Mouse (Mus musculus) CH12.LX (cell line): ENCODE results near the gene Gdap1l1. TPM values are rescaled to one million over a fixed set of nuclear protein-coding genes. Genes with fewer than 3 reads are reported as not detected.

Experiments used
- DNase-seq: peaks from one replicate; pipeline ENCODE4 v3.0.0-alpha.2; 2013; ENCODE audit errors: extremely low read depth
- H3K27ac ChIP-seq: 2 replicates; pipeline ENCODE4 v1.5.1; 2012; ENCODE audit warnings: low read depth, mild to moderate bottlenecking, control low read depth, moderate library complexity; ENCODE audit not compliant: insufficient read depth
- H3K27me3 ChIP-seq: replicated peaks from 2 replicates; pipeline ENCODE3; 2012; ENCODE audit warnings: inconsistent platforms
- H3K36me3 ChIP-seq, 2 experiments: replicated peaks in 1 of 2; 2 replicates each; pipeline versions ENCODE3 to v1.6.1; 2012; ENCODE audit warnings: inconsistent platforms in 1 of 2, low read length in 1 of 2, mild to moderate bottlenecking in 1 of 2, mixed read lengths in 1 of 2, moderate library complexity in 1 of 2; ENCODE audit not compliant: control insufficient read depth in 1 of 2, insufficient read depth in 1 of 2
- H3K4me1 ChIP-seq, 2 experiments: 2 replicates each; pipeline ENCODE4 v1.6.1; 2012; ENCODE audit warnings: inconsistent platforms in 1 of 2, moderate library complexity in 1 of 2; ENCODE audit not compliant: insufficient read depth in 2 of 2, control insufficient read depth in 1 of 2
- H3K4me2 ChIP-seq: 2 replicates; pipeline ENCODE4 v1.6.1; 2012; ENCODE audit warnings: low read depth, mild to moderate bottlenecking, control low read depth; ENCODE audit not compliant: poor library complexity, insufficient read depth, severe bottlenecking
- H3K4me3 ChIP-seq, 3 experiments: fragments of 150-350 bp in 1 of 3; sonication (generic) in 1 of 3; replicated peaks in 1 of 3; 2 replicates each; pipeline versions ENCODE3 to v1.5.1; 2011 to 2012; ENCODE audit warnings: low read depth in 2 of 3, low read length in 2 of 3, mild to moderate bottlenecking in 2 of 3, moderate library complexity in 2 of 3, control low read depth in 1 of 3, improper control_type of control experiment in 1 of 3, inconsistent platforms in 1 of 3, mixed read lengths in 1 of 3; ENCODE audit not compliant: poor library complexity in 1 of 3
- H3K79me2 ChIP-seq: replicated peaks from 2 replicates; pipeline ENCODE4 v1.6.1; 2012; ENCODE audit warnings: mild to moderate bottlenecking, moderate library complexity; ENCODE audit not compliant: control insufficient read depth, poor library complexity, insufficient read depth, severe bottlenecking; ENCODE audit errors: extremely low read depth
- H3K9ac ChIP-seq: 2 replicates; pipeline ENCODE4 v1.6.1; 2012; ENCODE audit warnings: low read depth, mild to moderate bottlenecking, control low read depth, moderate library complexity; ENCODE audit not compliant: insufficient read depth
- H3K9me3 ChIP-seq: replicated peaks from 2 replicates; pipeline ENCODE3; 2012; ENCODE audit warnings: low read length, inconsistent platforms, mixed read lengths
- BHLHE40 ChIP-seq: IDR thresholded peaks from 2 replicates; pipeline ENCODE4 v1.6.1; 2011; ENCODE audit warnings: mild to moderate bottlenecking, low read depth, low read length, improper control_type of control experiment
- E2F4 ChIP-seq: IDR thresholded peaks from 2 replicates; pipeline ENCODE4 v1.6.1; 2011; ENCODE audit warnings: low read depth, low read length, improper control_type of control experiment; ENCODE audit not compliant: insufficient replicate concordance
- ELF1 ChIP-seq: IDR thresholded peaks from 2 replicates; pipeline ENCODE4 v1.6.1; 2014; ENCODE audit warnings: low read depth, mild to moderate bottlenecking, inconsistent platforms, low read length, improper control_type of control experiment
- EP300 ChIP-seq: IDR thresholded peaks from 2 replicates; pipeline ENCODE4 v1.6.1; 2011; ENCODE audit warnings: low read length, improper control_type of control experiment
- HCFC1 ChIP-seq: IDR thresholded peaks from 2 replicates; pipeline ENCODE4 v1.6.1; 2012; ENCODE audit warnings: low read depth, mild to moderate bottlenecking, inconsistent platforms, low read length, improper control_type of control experiment
- JUN ChIP-seq: IDR thresholded peaks from 2 replicates; pipeline ENCODE4 v1.6.1; 2011; ENCODE audit warnings: low read depth, mild to moderate bottlenecking, low read length, improper control_type of control experiment, moderate library complexity; ENCODE audit not compliant: insufficient read depth
- KAT2A ChIP-seq: IDR thresholded peaks from 2 replicates; pipeline ENCODE4 v1.6.1; 2012; ENCODE audit warnings: low read length, improper control_type of control experiment, inconsistent platforms; ENCODE audit not compliant: insufficient replicate concordance
- MAFK ChIP-seq: IDR thresholded peaks from 2 replicates; pipeline ENCODE4 v1.6.1; 2011; ENCODE audit warnings: low read length, improper control_type of control experiment; ENCODE audit not compliant: insufficient replicate concordance
- MAX ChIP-seq: IDR thresholded peaks from 2 replicates; pipeline ENCODE4 v1.6.1; 2011; ENCODE audit warnings: low read length, improper control_type of control experiment
- MAZ ChIP-seq: IDR thresholded peaks from 2 replicates; pipeline ENCODE4 v1.6.1; 2012; ENCODE audit warnings: low read depth, mild to moderate bottlenecking, inconsistent platforms, low read length, improper control_type of control experiment, moderate library complexity
- MEF2A ChIP-seq: IDR thresholded peaks from 2 replicates; pipeline ENCODE4 v1.6.1; 2014; ENCODE audit warnings: low read depth, mild to moderate bottlenecking, inconsistent platforms, low read length, improper control_type of control experiment, borderline replicate concordance
- MXI1 ChIP-seq: IDR thresholded peaks from 2 replicates; pipeline ENCODE4 v1.6.1; 2011; ENCODE audit warnings: mild to moderate bottlenecking, low read depth, low read length, improper control_type of control experiment
- NELFE ChIP-seq: IDR thresholded peaks from 2 replicates; pipeline ENCODE4 v1.6.1; 2011; ENCODE audit warnings: low read depth, low read length, improper control_type of control experiment
- NRF1 ChIP-seq: IDR thresholded peaks from 2 replicates; pipeline ENCODE4 v1.6.1; 2014; ENCODE audit warnings: low read depth, mild to moderate bottlenecking, inconsistent platforms, low read length, improper control_type of control experiment, moderate library complexity
- PAX5 ChIP-seq: IDR thresholded peaks from 2 replicates; pipeline ENCODE4 v1.6.1; 2012; ENCODE audit warnings: low read length, inconsistent platforms, mixed read lengths
- POLR2A ChIP-seq: IDR thresholded peaks from 2 replicates; pipeline ENCODE4 v1.6.1; 2011; ENCODE audit warnings: low read depth, mild to moderate bottlenecking, improper control_type of control experiment, low read length
- POLR2AphosphoS2 ChIP-seq: IDR thresholded peaks from 2 replicates; pipeline ENCODE4 v1.6.1; 2011; ENCODE audit warnings: low read depth, low read length, improper control_type of control experiment
- TBP ChIP-seq: conservative IDR thresholded peaks from 2 replicates; pipeline ENCODE4 v1.6.1; 2011; ENCODE audit warnings: low read depth, low read length, improper control_type of control experiment
- TCF12 ChIP-seq: IDR thresholded peaks from 2 replicates; pipeline ENCODE4 v1.6.1; 2014; ENCODE audit warnings: low read depth, mild to moderate bottlenecking, inconsistent platforms, low read length, improper control_type of control experiment
- UBTF ChIP-seq: IDR thresholded peaks from 2 replicates; pipeline ENCODE4 v1.6.1; 2012; ENCODE audit warnings: low read depth, mild to moderate bottlenecking, inconsistent platforms, low read length, improper control_type of control experiment, moderate library complexity
- USF1 ChIP-seq: IDR thresholded peaks from 2 replicates; pipeline ENCODE4 v1.6.1; 2014; ENCODE audit warnings: low read depth, mild to moderate bottlenecking, inconsistent platforms, low read length, improper control_type of control experiment
- ZC3H11A ChIP-seq: IDR thresholded peaks from 2 replicates; pipeline ENCODE4 v1.6.1; 2012; ENCODE audit warnings: low read depth, mild to moderate bottlenecking, inconsistent platforms, low read length, improper control_type of control experiment
- ZKSCAN1 ChIP-seq: IDR thresholded peaks from 2 replicates; pipeline ENCODE4 v1.6.1; 2012; ENCODE audit warnings: low read depth, inconsistent platforms, low read length, improper control_type of control experiment, borderline replicate concordance
- dilution Hi-C: fragments of 300-500 bp; cut with MboI; formaldehyde crosslinking; loops from 2 replicates; pipeline ENCODE4 v1.14.3; 2020; ENCODE audit warnings: low sequenced_read_pairs; ENCODE audit not compliant: extremely low pct_unique_long_range_greater_than_20kb, extremely low pct_ligation_motif_present
- in situ Hi-C: fragments of 300-500 bp; cut with MboI; formaldehyde crosslinking; loops from 3 replicates; pipeline ENCODE4 v1.14.3; 2019; ENCODE audit warnings: low sequenced_read_pairs, low pct_ligation_motif_present, low pct_unique_long_range_greater_than_20kb, mixed read lengths
- polyA plus RNA-seq: library from polyadenylated mRNA; unstranded; fragments of >175 nt; gene quantifications from 2 replicates; pipeline ENCODE4 v1.2.1, GENCODE M21; 2012; ENCODE audit warnings: low read depth; ENCODE audit not compliant: insufficient read length
- total RNA-seq, 2 experiments: library from RNA; depleted of rRNA; stranded (reverse); fragments of 300-350 nt in 1 of 2; fragments of >200 nt in 1 of 2; gene quantifications; 2 replicates each; pipeline ENCODE4 v1.2.3; 2012 to 2014

Gene Gdap1l1
- total and polyA plus RNA-seq, 3 experiments = not detected

- Histone ChIP-seq H3K4me2 (no peak overlapping the region), H3K27ac (no peak overlapping the region), H3K79me2 (no peaks in the 10 kb centered on the region), H3K27me3 (no peaks in the 10 kb centered on the region), H3K4me3 (no peak overlapping the region), H3K4me1 (peaks cover 0 to 9% of the 10 kb centered on the region in 2 experiments; a peak in 3 of 4 replicates), H3K36me3 (peaks cover 10 to 46% of the 10 kb centered on the region in 2 experiments), H3K9me3 (no peaks in the 10 kb centered on the region), H3K9ac (no peak overlapping the region)
- no peak for DNase-seq
- in situ Hi-C loops = no loop called here
- TF ChIP-seq UBTF (no peak), MAX (no peak), ZC3H11A (no peak)
- dilution Hi-C loops = no loop called here
Observed at GRCm38 (mm10) chr2:163466771-163467170, 28.5 kb downstream of the Gdap1l1 start.

- dilution Hi-C loops = no loop called here
- no peak overlapping the region for H3K4me3 ChIP-seq
- H3K9me3 ChIP-seq = no peaks in the 10 kb centered on the region
- H3K4me2 ChIP-seq = no peak overlapping the region
- H3K79me2 ChIP-seq = no peaks in the 10 kb centered on the region
- TF ChIP-seq POLR2AphosphoS2 = no peak
- no peak for TF ChIP-seq TCF12
- no peak for TF ChIP-seq TBP
- TF ChIP-seq ZC3H11A = no peak
- TF ChIP-seq E2F4 = no peak
- TF ChIP-seq MAFK = no peak
- TF ChIP-seq MEF2A = no peak
- no peak for TF ChIP-seq NRF1
- TF ChIP-seq NELFE = no peak
- TF ChIP-seq EP300 = no peak
- TF ChIP-seq MXI1 = no peak
- no peak for TF ChIP-seq KAT2A
- H3K27ac ChIP-seq = no peak overlapping the region
- H3K27me3 ChIP-seq = no peaks in the 10 kb centered on the region
- in situ Hi-C loops = no loop called here
- no peak overlapping the region for H3K9ac ChIP-seq
- H3K36me3 ChIP-seq = peaks cover 10 to 46% of the 10 kb centered on the region in 2 experiments
- no peak for DNase-seq
- H3K4me1 ChIP-seq = peaks cover 0 to 10% of the 10 kb centered on the region in 2 experiments; a peak in 3 of 4 replicates
Observed at GRCm38 (mm10) chr2:163467585-163467984, 29.3 kb downstream of the Gdap1l1 start.

DNA sequence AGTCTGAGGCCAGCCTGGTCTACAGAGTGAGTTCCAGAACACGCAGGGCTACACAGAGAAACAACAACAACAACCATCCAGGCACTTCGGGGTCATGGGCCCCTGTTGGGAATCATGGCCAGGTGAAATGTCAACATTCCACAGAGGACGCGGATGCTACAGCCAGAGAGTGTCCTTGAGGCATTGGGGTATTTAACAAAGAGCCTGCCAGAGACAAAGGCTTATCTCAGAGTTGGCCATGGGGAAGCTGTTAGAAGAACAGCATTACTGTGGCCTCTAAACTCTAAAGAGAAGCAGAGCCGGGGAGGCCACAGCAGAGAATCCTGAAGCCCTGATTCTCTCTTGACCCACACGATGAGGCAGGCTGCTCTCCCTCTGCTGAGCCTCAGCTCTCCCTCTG, 30.6 kb downstream of the Gdap1l1 start:
- DNase-seq = no peak
- Histone ChIP-seq H3K4me2 (no peak overlapping the region), H3K4me3 (no peak overlapping the region), H3K9ac (no peak overlapping the region), H3K36me3 (peaks cover 10 to 46% of the 10 kb centered on the region in 2 experiments), H3K27ac (no peak overlapping the region), H3K79me2 (no peaks in the 10 kb centered on the region), H3K4me1 (peaks cover 0 to 14% of the 10 kb centered on the region in 2 experiments; a peak in 3 of 4 replicates), H3K9me3 (no peaks in the 10 kb centered on the region), H3K27me3 (peaks cover 7% of the 10 kb centered on the region)
- TF ChIP-seq KAT2A (no peak), MAX (no peak), HCFC1 (no peak), JUN (no peak), ELF1 (no peak), MAZ (no peak), NELFE (no peak), EP300 (no peak), PAX5 (no peak), POLR2AphosphoS2 (no peak), E2F4 (no peak), USF1 (no peak), BHLHE40 (no peak), ZKSCAN1 (no peak), POLR2A (no peak)
- dilution Hi-C loops (no loop called here), in situ Hi-C loops (no loop called here)
